ENCODE assay signal across 12 mouse cellular contexts in genomic region chr10:12354556-12354955, GRCm38 (mm10).
DNase-seq lines count a peak whose midpoint lies in the region; ATAC-seq lines count a peak whose summit lies in the region.
"Had no signal": no experiment of that assay in that cellular context is flagged by ENCODE, and none has a peak within 500 bp of the region (broad histone marks: within the 10 kb centered on the region; RNA-seq: fewer than 3 reads in every experiment).

No protein-coding gene starts in this region.

- H3K4me3 ChIP-seq in lung, embryonic 15.5 days = no peak overlapping the region
- no peak overlapping the region for H3K4me3 ChIP-seq in heart, embryonic 11.5 days (ENCODE audit: low read depth, low read length)
- H3K4me3 ChIP-seq: limb, embryonic 15.5 days had no signal

- H3K27ac ChIP-seq in lung, embryonic 15.5 days = peak overlapping the region; percentile 41; the same call in 1 of the 2 replicates
- H3K27ac ChIP-seq in heart, embryonic 11.5 days (ENCODE audit: low read depth, low read length) = peak overlapping the region; percentile 50
- H3K27ac ChIP-seq: limb, embryonic 15.5 days had no signal

- no peaks in the 10 kb centered on the region for H3K27me3 ChIP-seq in lung, embryonic 15.5 days
- H3K27me3 ChIP-seq in heart, embryonic 11.5 days (ENCODE audit: control insufficient read depth, insufficient read depth, low read length) = no peaks in the 10 kb centered on the region
- H3K27me3 ChIP-seq: limb, embryonic 15.5 days had no signal

- no peak overlapping the region for H3K4me2 ChIP-seq in lung, embryonic 15.5 days
- H3K4me2 ChIP-seq in heart, embryonic 11.5 days = no peak overlapping the region
- H3K4me2 ChIP-seq: limb, embryonic 15.5 days had no signal

- H3K9ac ChIP-seq in lung, embryonic 15.5 days = no peak overlapping the region
- no peak overlapping the region for H3K9ac ChIP-seq in heart, embryonic 11.5 days (ENCODE audit: low read depth, low read length)
- H3K9ac ChIP-seq: limb, embryonic 15.5 days had no signal

- H3K9me3 ChIP-seq in lung, embryonic 15.5 days = no peaks in the 10 kb centered on the region
- H3K9me3 ChIP-seq in heart, embryonic 11.5 days (replicated peaks; ENCODE audit: control insufficient read depth, low read length) = no peaks in the 10 kb centered on the region
- H3K9me3 ChIP-seq: limb, embryonic 15.5 days had no signal

- 50% methylated on average over 4 of the region's 4 CpGs for WGBS in lung, embryonic 15.5 days
- WGBS in heart, embryonic 11.5 days (ENCODE audit: insufficient replicate concordance) = 53% methylated on average over 4 of the region's 4 CpGs

- H3K4me1 ChIP-seq in lung, embryonic 15.5 days = no peaks in the 10 kb centered on the region
- no peaks in the 10 kb centered on the region for H3K4me1 ChIP-seq in heart, embryonic 11.5 days (ENCODE audit: control insufficient read depth, insufficient read depth, low read length)
- H3K4me1 ChIP-seq: limb, embryonic 15.5 days had no signal

- H3K36me3 ChIP-seq in lung, embryonic 15.5 days = no peaks in the 10 kb centered on the region
- H3K36me3 ChIP-seq in heart, embryonic 11.5 days (ENCODE audit: control insufficient read depth, insufficient read depth, low read length) = no peaks in the 10 kb centered on the region
- H3K36me3 ChIP-seq: limb, embryonic 15.5 days had no signal

- peak; percentile 30 for DNase-seq in adrenal gland, postnatal 14 days
- DNase-seq in adrenal gland, postnatal 4 days (ENCODE audit: low spot score in 2 of 2) = no peak
- no peak for DNase-seq in lung, adult 18-20 months
- peak; percentile 39 for DNase-seq in lung, postnatal 10 days
- no peak for DNase-seq in thymus, postnatal 10 days (ENCODE audit: low spot score in 2 of 2)
- DNase-seq: cerebellum, postnatal 25 days; kidney, postnatal 10 days; spleen, adult 18-20 months had no signal

- ATAC-seq in lung, embryonic 15.5 days (ENCODE audit: borderline replicate concordance, extremely low read depth, low FRiP score, low TSS enrichment) = peak; percentile 23; the same call in 1 of the 2 replicates
- ATAC-seq in heart, embryonic 11.5 days (replicated peaks; ENCODE audit: insufficient number of reproducible peaks, low FRiP score, low TSS enrichment) = peak; percentile 46; the same call in 1 of the 2 replicates
- ATAC-seq in erythroblast, adult 5-6 weeks (replicated peaks; ENCODE audit: low FRiP score, poor library complexity, severe bottlenecking) = no peak

Comparison
In these comparisons a context has a peak if more than half of its experiments do, and no peak if none do; other contexts are left out.
1. DNase-seq: peak in adrenal gland, postnatal 14 days (single experiment) and lung, postnatal 10 days (single experiment); none in adrenal gland, postnatal 4 days (0 of 2), lung, adult 18-20 months (0 of 2) and thymus, postnatal 10 days (0 of 2).